Mouse (Mus musculus): ENCODE results near the gene Cap2. TPM values are rescaled to one million over a fixed set of nuclear protein-coding genes. Genes with fewer than 3 reads are reported as not detected.

Cap2 gene
- polyA plus RNA-seq, 1 experiment = 0.16 TPM

DNA sequence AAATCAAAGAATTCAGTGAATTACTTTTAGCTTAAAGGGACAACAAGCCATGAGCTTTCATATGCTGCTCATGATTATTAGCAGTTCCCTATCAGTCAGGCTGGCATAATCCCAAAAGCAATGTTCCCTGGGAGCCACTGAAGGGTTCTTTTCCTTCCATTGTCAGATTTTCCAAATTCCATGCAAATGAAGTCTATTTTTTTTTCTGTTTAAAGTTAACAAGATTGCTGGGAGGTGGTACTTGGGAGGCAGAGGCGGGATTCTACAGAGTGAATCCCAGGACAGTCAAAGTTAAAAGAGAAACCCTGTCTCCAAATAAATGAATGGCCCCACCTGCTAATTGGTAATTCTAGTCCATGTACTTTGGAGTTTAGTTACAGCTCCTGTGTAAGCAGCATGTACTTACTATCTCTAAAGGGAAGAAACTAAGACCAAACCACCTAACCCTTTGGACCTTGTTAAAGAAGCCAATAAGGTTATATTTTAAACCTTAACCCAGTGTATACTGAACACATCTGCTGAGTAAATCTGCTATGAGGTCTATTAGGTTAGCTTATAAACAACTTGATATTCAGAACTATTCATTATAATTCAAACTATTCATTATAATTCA, 193.8 kb downstream of the Cap2 start:
- H3ac ChIP-seq (ENCODE audit: control insufficient read depth, insufficient read length, low read depth) = no peak overlapping the region
- H3K4me3 ChIP-seq (ENCODE audit: insufficient read depth, poor library complexity, severe bottlenecking) = no peak overlapping the region
- H3K36me3 ChIP-seq (ENCODE audit: control insufficient read depth, insufficient read depth) = peaks cover 95% of the 10 kb centered on the region
- peaks cover 52% of the 10 kb centered on the region for H3K79me2 ChIP-seq (ENCODE audit: control insufficient read depth, insufficient read depth)
- TF ChIP-seq CEBPB (IDR thresholded peaks at IDR 0.05; ENCODE audit: low read depth) = no peak
- no peak for TF ChIP-seq MYOG (IDR thresholded peaks at IDR 0.05; ENCODE audit: control insufficient read depth, extremely low read depth, insufficient read length)
- no peak for TF ChIP-seq MYOD1 (IDR thresholded peaks at IDR 0.05; ENCODE audit: control insufficient read depth, insufficient read length, low read depth)
- no peak for TF ChIP-seq CTCF (IDR thresholded peaks at IDR 0.05; ENCODE audit: control insufficient read depth, insufficient read depth, insufficient read length)
- TF ChIP-seq MAX (IDR thresholded peaks at IDR 0.05) = no peak
- H3K79me3 ChIP-seq (ENCODE audit: low read depth) = peaks cover 31% of the 10 kb centered on the region
- no peaks in the 10 kb centered on the region for H3K27me3 ChIP-seq (ENCODE audit: control insufficient read depth, insufficient read depth, insufficient read length)

DNA sequence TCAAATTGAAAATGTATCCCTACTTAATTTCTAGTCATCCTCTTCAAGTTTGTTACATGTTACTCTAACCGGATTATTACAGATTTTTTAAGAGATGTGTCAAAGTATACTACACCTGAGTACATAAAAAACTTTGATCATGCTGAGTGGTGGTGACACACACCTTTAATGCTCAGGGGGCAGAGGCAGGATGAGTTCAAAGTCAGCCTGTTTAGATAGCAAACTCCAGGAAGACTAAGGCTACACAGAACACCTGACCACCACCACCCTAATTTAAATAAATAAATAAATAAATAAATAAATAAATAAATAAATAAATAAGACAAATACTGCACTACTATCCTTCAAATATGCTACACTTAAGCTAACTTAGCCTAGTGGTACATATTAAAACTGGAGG, 194.3 kb downstream of the Cap2 start:
- Histone ChIP-seq H3K79me2 (ENCODE audit: control insufficient read depth, insufficient read depth) (peaks cover 46% of the 10 kb centered on the region), H3K4me3 (ENCODE audit: insufficient read depth, poor library complexity, severe bottlenecking) (no peak overlapping the region), H3K27me3 (ENCODE audit: control insufficient read depth, insufficient read depth, insufficient read length) (no peaks in the 10 kb centered on the region), H3K79me3 (ENCODE audit: low read depth) (peaks cover 26% of the 10 kb centered on the region), H3ac (ENCODE audit: control insufficient read depth, insufficient read length, low read depth) (no peak overlapping the region), H3K36me3 (ENCODE audit: control insufficient read depth, insufficient read depth) (peaks cover 95% of the 10 kb centered on the region)
- no peak for TF ChIP-seq MAX (IDR thresholded peaks at IDR 0.05)
- TF ChIP-seq USF1 (IDR thresholded peaks at IDR 0.05; ENCODE audit: low read depth) = no peak
- TF ChIP-seq CTCF (IDR thresholded peaks at IDR 0.05; ENCODE audit: control insufficient read depth, insufficient read depth, insufficient read length) = no peak
- no peak for TF ChIP-seq MYOG (IDR thresholded peaks at IDR 0.05; ENCODE audit: control insufficient read depth, extremely low read depth, insufficient read length)
- TF ChIP-seq CEBPB (IDR thresholded peaks at IDR 0.05; ENCODE audit: low read depth) = no peak
- TF ChIP-seq MYOD1 (IDR thresholded peaks at IDR 0.05; ENCODE audit: control insufficient read depth, insufficient read length, low read depth) = no peak
- TF ChIP-seq FOSL1 (IDR thresholded peaks at IDR 0.05; ENCODE audit: insufficient read depth, low read length, poor library complexity, severe bottlenecking) = no peak

DNA sequence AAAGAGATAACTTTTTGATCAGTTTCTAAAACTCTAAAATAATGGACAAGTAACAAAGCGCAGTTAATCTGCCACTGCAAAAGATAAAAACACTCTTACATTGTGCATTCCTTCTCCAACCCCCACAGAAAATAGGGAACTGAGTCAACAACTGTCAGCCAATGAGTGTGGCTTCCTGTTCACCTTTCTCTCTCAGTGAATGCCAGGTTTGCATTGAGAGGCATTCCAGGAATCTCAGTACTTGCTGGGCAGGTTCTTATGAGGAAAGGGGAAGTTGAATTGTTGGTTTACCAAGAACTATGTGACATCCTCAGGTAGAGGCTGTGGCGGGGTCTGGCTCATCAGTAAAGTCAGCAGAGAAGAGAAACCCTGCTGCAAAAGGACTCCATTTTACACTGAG, 195.1 kb downstream of the Cap2 start:
- no peak overlapping the region for H3ac ChIP-seq (ENCODE audit: control insufficient read depth, insufficient read length, low read depth)
- no peaks in the 10 kb centered on the region for H3K27me3 ChIP-seq (ENCODE audit: control insufficient read depth, insufficient read depth, insufficient read length)
- no peak overlapping the region for H3K4me3 ChIP-seq (ENCODE audit: insufficient read depth, poor library complexity, severe bottlenecking)
- peaks cover 23% of the 10 kb centered on the region for H3K79me3 ChIP-seq (ENCODE audit: low read depth)
- no peak for TF ChIP-seq CTCF (IDR thresholded peaks at IDR 0.05; ENCODE audit: control insufficient read depth, insufficient read depth, insufficient read length)
- no peak for TF ChIP-seq MAX (IDR thresholded peaks at IDR 0.05)
- no peak for TF ChIP-seq MYOG (IDR thresholded peaks at IDR 0.05; ENCODE audit: control insufficient read depth, extremely low read depth, insufficient read length)
- no peak for TF ChIP-seq MYOD1 (IDR thresholded peaks at IDR 0.05; ENCODE audit: control insufficient read depth, insufficient read length, low read depth)
- H3K79me2 ChIP-seq (ENCODE audit: control insufficient read depth, insufficient read depth) = peaks cover 43% of the 10 kb centered on the region
- H3K36me3 ChIP-seq (ENCODE audit: control insufficient read depth, insufficient read depth) = peaks cover 95% of the 10 kb centered on the region

DNA sequence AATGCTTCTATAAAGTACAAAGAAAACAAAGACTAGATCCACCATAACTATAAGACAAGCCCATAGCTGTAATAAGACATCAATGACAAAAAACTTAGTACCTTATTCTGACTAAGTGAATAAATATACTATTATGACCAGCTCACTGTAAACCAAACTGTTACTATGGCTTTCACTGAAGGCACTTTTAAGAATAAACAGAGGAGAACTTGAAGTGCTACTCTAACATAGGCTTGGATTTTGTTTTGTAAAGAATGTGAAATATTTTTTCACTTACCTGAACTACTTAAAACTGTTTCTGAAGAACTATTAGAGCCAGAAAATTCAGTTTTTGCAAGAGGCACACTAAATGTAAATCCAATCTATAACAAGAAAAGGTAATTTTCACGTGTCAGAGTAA, 197.7 kb downstream of the Cap2 start:
- TF ChIP-seq MAX (IDR thresholded peaks at IDR 0.05) (no peak), CEBPB (IDR thresholded peaks at IDR 0.05; ENCODE audit: low read depth) (no peak), MYOD1 (IDR thresholded peaks at IDR 0.05; ENCODE audit: control insufficient read depth, insufficient read length, low read depth) (no peak), CTCF (IDR thresholded peaks at IDR 0.05; ENCODE audit: control insufficient read depth, insufficient read depth, insufficient read length) (no peak)
- Histone ChIP-seq H3K36me3 (ENCODE audit: control insufficient read depth, insufficient read depth) (peaks cover 94% of the 10 kb centered on the region), H3K79me2 (ENCODE audit: control insufficient read depth, insufficient read depth) (peaks cover 43% of the 10 kb centered on the region), H3ac (ENCODE audit: control insufficient read depth, insufficient read length, low read depth) (no peak overlapping the region), H3K27me3 (ENCODE audit: control insufficient read depth, insufficient read depth, insufficient read length) (no peaks in the 10 kb centered on the region), H3K4me3 (ENCODE audit: insufficient read depth, poor library complexity, severe bottlenecking) (no peak overlapping the region), H3K79me3 (ENCODE audit: low read depth) (peaks cover 19% of the 10 kb centered on the region)

Other genes with a start within 250 kb of the Cap2 start
- 0.02 TPM for gene Stmnd1, start 228.1 kb upstream of the Cap2 start, polyA plus RNA-seq (2012; fragmentation: generic; extraction: Trizol)
- 0.27 TPM for gene Rbm24, start 83.4 kb upstream of the Cap2 start, polyA plus RNA-seq (2012; fragmentation: generic; extraction: Trizol)
- gene Fam8a1, start 167.7 kb downstream of the Cap2 start, polyA plus RNA-seq (2012; fragmentation: generic; extraction: Trizol) = 6.4 TPM
- 18.4 TPM for gene Nup153, start 226.1 kb downstream of the Cap2 start, polyA plus RNA-seq (2012; fragmentation: generic; extraction: Trizol)

Measured in C2C12 (cell line).